Mouse (Mus musculus) small intestine, adult 10 weeks (tissue): ENCODE data around the gene Gm21256. TPM values are rescaled to one million over a fixed set of nuclear protein-coding genes. Genes with fewer than 3 reads are reported as not detected.

Experiments
- polyA plus RNA-seq: library from polyadenylated mRNA; stranded (reverse); fragments of 350-450 nt; fragmentation: Illumina TruSeq; extraction: RNeasy Lipid Tissue Mini Kit (QIAGEN cat#74804); gene quantifications from one replicate; pipeline ENCODE4 v1.2.3, GENCODE M21; 2014; ENCODE audit warnings: low replicate concordance

Gm21256 gene
- not detected for polyA plus RNA-seq

DNA sequence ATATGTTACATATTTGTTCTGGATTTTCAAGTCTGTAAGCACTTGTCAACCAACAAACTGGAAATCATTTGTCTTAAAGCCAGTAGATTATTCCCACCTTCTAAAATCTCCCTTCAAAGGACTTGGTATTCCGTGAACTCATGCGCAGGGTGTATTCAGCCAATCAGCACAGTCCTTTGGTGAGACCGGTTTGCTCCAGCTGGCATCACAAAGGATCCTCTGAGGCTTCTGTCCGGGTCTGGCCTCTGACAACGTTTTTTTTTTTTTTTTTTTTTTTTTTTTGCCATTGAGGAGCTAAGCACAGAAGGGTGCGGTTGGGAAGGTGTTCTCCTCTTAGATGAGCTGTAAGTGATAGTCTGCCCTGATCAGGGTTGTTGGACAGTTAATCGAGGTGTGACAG, at the start of gene Gm21256:
Gene Gm21256 (plus strand): TSS at position 301 of the 400 bp plus-strand sequence.

Other genes with a start within 250 kb of the Gm21256 start
- gene Gm21170, start 240.1 kb downstream of the Gm21256 start, polyA plus RNA-seq: not detected